In the genomic region with DNA sequence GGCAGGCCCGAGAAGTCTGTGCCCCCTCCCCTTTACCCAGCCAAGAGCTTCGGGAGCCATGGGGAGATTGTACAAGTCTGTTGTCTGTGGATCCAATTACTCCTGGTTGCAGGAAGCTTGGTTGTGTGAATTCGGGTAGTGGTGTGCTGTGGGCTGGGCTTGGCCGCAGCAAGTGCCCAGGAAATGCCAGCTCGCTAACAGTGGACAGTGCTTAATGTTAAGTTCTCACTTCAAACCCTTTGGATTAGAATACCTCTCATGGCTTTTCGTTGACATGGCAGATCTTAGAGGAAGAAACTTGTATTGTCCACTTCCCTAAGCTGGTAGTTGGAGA, we compare ENCODE assay signal across 8 mouse cellular contexts. TPM values are rescaled to one million over a fixed set of nuclear protein-coding genes. Genes with fewer than 3 reads are reported as not detected.
A peak's percentile ranks its signal among the peaks of the same experiment; 100 is the strongest.
DNase-seq lines count a peak whose midpoint lies in the region; ATAC-seq and TF ChIP-seq lines count a peak whose summit lies in the region.

No protein-coding gene starts in this region.

- 31% methylated on average over 6 of the region's 6 CpGs for WGBS in heart, embryonic 14.5 days
- WGBS in bone marrow, adult 2 months, result 2% methylated on average over 6 of the region's 6 CpGs
- WGBS in hindbrain, embryonic 16.5 days, result 22% methylated on average over 6 of the region's 6 CpGs
- WGBS in midbrain, embryonic 11.5 days, result 40% methylated on average over 6 of the region's 6 CpGs

- ATAC-seq in heart, embryonic 14.5 days (ENCODE audit: insufficient number of reproducible peaks, insufficient read depth, low FRiP score, low read depth), result no peak
- 0 out of 2 replicates have a peak, but pooled peaks have one; percentile 5 for ATAC-seq in hindbrain, embryonic 16.5 days
- ATAC-seq in midbrain, embryonic 11.5 days (ENCODE audit: low FRiP score), result no peak

- no peak for TF ChIP-seq CTCF in bone marrow, adult 2 months (IDR thresholded peaks at IDR 0.05; ENCODE audit: control insufficient read depth, insufficient read depth, low read length)

- peak overlapping the region; percentile 87 for H3K9ac ChIP-seq in heart, embryonic 14.5 days (ENCODE audit: low read length)
- H3K9ac ChIP-seq in hindbrain, embryonic 16.5 days (ENCODE audit: low read depth, low read length), result peak overlapping the region; percentile 87
- peak overlapping the region; percentile 80 for H3K9ac ChIP-seq in midbrain, embryonic 11.5 days (ENCODE audit: low read length)

- H3K9me3 ChIP-seq in heart, embryonic 14.5 days (ENCODE audit: control insufficient read depth, low read length), result no peaks in the 10 kb centered on the region
- H3K9me3 ChIP-seq in hindbrain, embryonic 16.5 days (ENCODE audit: control insufficient read depth, low read length), result no peaks in the 10 kb centered on the region
- H3K9me3 ChIP-seq in midbrain, embryonic 11.5 days (ENCODE audit: control insufficient read depth, low read length), result no peaks in the 10 kb centered on the region

- intact Hi-C loops in left cerebral cortex, postnatal 36 days (cut with DNase I), result no loop called here

- H3K4me3 ChIP-seq in heart, embryonic 14.5 days (ENCODE audit: control insufficient read depth in 1 of 2, insufficient read depth in 1 of 2, low read depth in 1 of 2, low read length in 2 of 2), result peak overlapping the region; percentile 82 to 93
- H3K4me3 ChIP-seq in bone marrow, adult 2 months (replicated peaks; ENCODE audit: control insufficient read depth, low read depth, low read length), result peak overlapping the region; percentile 90
- H3K4me3 ChIP-seq in hindbrain, embryonic 16.5 days (ENCODE audit: low read length), result peak overlapping the region; percentile 90
- peak overlapping the region; percentile 81 for H3K4me3 ChIP-seq in midbrain, embryonic 11.5 days (ENCODE audit: low read depth, low read length)

- peak overlapping the region; percentile 91 for H3K4me2 ChIP-seq in heart, embryonic 14.5 days (ENCODE audit: low read length)
- peak overlapping the region; percentile 98 for H3K4me2 ChIP-seq in hindbrain, embryonic 16.5 days (ENCODE audit: low read length)
- H3K4me2 ChIP-seq in midbrain, embryonic 11.5 days, result peak overlapping the region; percentile 73

- H3K27me3 ChIP-seq in heart, embryonic 14.5 days (ENCODE audit: control insufficient read depth, insufficient read depth, low read length), result no peaks in the 10 kb centered on the region
- no peaks in the 10 kb centered on the region for H3K27me3 ChIP-seq in hindbrain, embryonic 16.5 days (replicated peaks; ENCODE audit: control insufficient read depth, insufficient read depth, low read length)
- no peaks in the 10 kb centered on the region for H3K27me3 ChIP-seq in midbrain, embryonic 11.5 days (ENCODE audit: control insufficient read depth, insufficient read depth, low read length)

- H3K36me3 ChIP-seq in heart, embryonic 14.5 days (ENCODE audit: control insufficient read depth, insufficient read depth, low read length), result peaks cover 31% of the 10 kb centered on the region
- no peaks in the 10 kb centered on the region; the same call in 1 of the 2 replicates for H3K36me3 ChIP-seq in hindbrain, embryonic 16.5 days (ENCODE audit: control insufficient read depth, insufficient read depth, low read length)
- no peaks in the 10 kb centered on the region for H3K36me3 ChIP-seq in midbrain, embryonic 11.5 days (ENCODE audit: control insufficient read depth, insufficient read depth, low read length)

- DNase-seq in heart, adult 8-10 months (ENCODE audit: low spot score), result no peak
- no peak for DNase-seq in midbrain, embryonic 11.5 days (ENCODE audit: low spot score, missing footprints)
- DNase-seq in left cerebral cortex, postnatal 36 days (ENCODE audit: low spot score in 2 of 2), result no peak
- DNase-seq in spleen, postnatal 4 days (ENCODE audit: low spot score in 2 of 2), result no peak
- no peak for DNase-seq in retina, postnatal 1 day

- peak overlapping the region; percentile 6 to 83; a peak in 3 of 4 replicates for H3K27ac ChIP-seq in heart, embryonic 14.5 days (replicated peaks in 1 of 2; ENCODE audit: control insufficient read depth in 1 of 2, insufficient read depth in 1 of 2, low read depth in 2 of 2, low read length in 2 of 2)
- H3K27ac ChIP-seq in bone marrow, adult 2 months (ENCODE audit: control insufficient read depth, insufficient read depth, low read depth, low read length, poor library complexity), result peak overlapping the region; percentile 68; the same call in 1 of the 2 replicates
- peak overlapping the region; percentile 85 for H3K27ac ChIP-seq in hindbrain, embryonic 16.5 days (ENCODE audit: low read depth, low read length)
- no peak overlapping the region; the same call in 1 of the 2 replicates for H3K27ac ChIP-seq in midbrain, embryonic 11.5 days (ENCODE audit: low read depth, low read length)

- TF ChIP-seq POLR2A in bone marrow, adult 2 months (IDR thresholded peaks at IDR 0.05; ENCODE audit: borderline replicate concordance, control insufficient read depth, low read depth, low read length), result no peak

- peaks cover 7 to 23% of the 10 kb centered on the region in 2 experiments for H3K4me1 ChIP-seq in heart, embryonic 14.5 days (ENCODE audit: control insufficient read depth in 2 of 2, insufficient read depth in 2 of 2, low read length in 2 of 2)
- H3K4me1 ChIP-seq in bone marrow, adult 2 months (ENCODE audit: control insufficient read depth, insufficient read depth, low read length), result no peaks in the 10 kb centered on the region; the same call in 1 of the 2 replicates
- H3K4me1 ChIP-seq in hindbrain, embryonic 16.5 days (ENCODE audit: control insufficient read depth, insufficient read depth, low read depth, low read length), result peaks cover 20% of the 10 kb centered on the region
- H3K4me1 ChIP-seq in midbrain, embryonic 11.5 days (ENCODE audit: control insufficient read depth, insufficient read depth, low read length), result peaks cover 11% of the 10 kb centered on the region

RNA-seq across cellular contexts. Expression of gene Tbc1d13, which starts 0.8 kb away (rescaled TPM):
- polyA plus RNA-seq in heart, embryonic 14.5 days (2014; fragmentation: Nextera tagmentation; extraction: Ambion mirVana), result 9.0 and 9.9 TPM in 2 replicates
- total RNA-seq in heart, adult 8-10 months (2022), result 10 to 100 TPM; 14.8 to 19.9 (median 17.6) TPM
- polyA plus RNA-seq in bone marrow, adult 2 months (2011; ENCODE audit: insufficient read depth, insufficient read length, low replicate concordance, missing spikeins), result 17.1 and 27.3 TPM in 2 replicates
- polyA plus RNA-seq in hindbrain, embryonic 16.5 days (2015; fragmentation: Nextera tagmentation; extraction: Ambion mirVana), result 8.8 and 10.0 TPM in 2 replicates
- 12.1 and 13.3 TPM in 2 replicates for polyA plus RNA-seq in midbrain, embryonic 11.5 days (2014; fragmentation: Nextera tagmentation; extraction: Ambion mirVana)
- 10 to 100 TPM; 48.0 to 63.9 TPM for total RNA-seq in left cerebral cortex, postnatal 36 days (2021)

RNA-seq across cellular contexts. Expression of gene Zer1, which starts 10.0 kb away (rescaled TPM):
- 7.8 and 8.9 TPM in 2 replicates for polyA plus RNA-seq in heart, embryonic 14.5 days (2014; fragmentation: Nextera tagmentation; extraction: Ambion mirVana)
- 10 to 100 TPM; 24.9 to 27.6 (median 25.8) TPM for total RNA-seq in heart, adult 8-10 months (2022)
- 12.3 and 24.8 TPM in 2 replicates for polyA plus RNA-seq in bone marrow, adult 2 months (2011; ENCODE audit: insufficient read depth, insufficient read length, low replicate concordance, missing spikeins)
- 10.4 and 11.3 TPM in 2 replicates for polyA plus RNA-seq in hindbrain, embryonic 16.5 days (2015; fragmentation: Nextera tagmentation; extraction: Ambion mirVana)
- polyA plus RNA-seq in midbrain, embryonic 11.5 days (2014; fragmentation: Nextera tagmentation; extraction: Ambion mirVana), result 5.1 and 6.0 TPM in 2 replicates
- total RNA-seq in left cerebral cortex, postnatal 36 days (2021), result 100 to 1,000 TPM; 154 to 161 TPM

RNA-seq across cellular contexts. Expression of gene Endog, which starts 36.9 kb away (rescaled TPM):
- 40.3 and 43.2 TPM in 2 replicates for polyA plus RNA-seq in heart, embryonic 14.5 days (2014; fragmentation: Nextera tagmentation; extraction: Ambion mirVana)
- 100 to 1,000 TPM in 1 of 4 experiments, 10 to 100 TPM in 3; 93.9 to 101 (median 96.8) TPM for total RNA-seq in heart, adult 8-10 months (2022)
- polyA plus RNA-seq in bone marrow, adult 2 months (2011; ENCODE audit: insufficient read depth, insufficient read length, low replicate concordance, missing spikeins), result 4.6 and 8.6 TPM in 2 replicates
- 24.0 and 29.2 TPM in 2 replicates for polyA plus RNA-seq in hindbrain, embryonic 16.5 days (2015; fragmentation: Nextera tagmentation; extraction: Ambion mirVana)
- 11.6 and 13.7 TPM in 2 replicates for polyA plus RNA-seq in midbrain, embryonic 11.5 days (2014; fragmentation: Nextera tagmentation; extraction: Ambion mirVana)
- 10 to 100 TPM; 19.3 to 25.0 TPM for total RNA-seq in left cerebral cortex, postnatal 36 days (2021)

RNA-seq across cellular contexts. Expression of gene Zdhhc12, which starts 40.9 kb away (rescaled TPM):
- 28.2 and 38.5 TPM in 2 replicates for polyA plus RNA-seq in heart, embryonic 14.5 days (2014; fragmentation: Nextera tagmentation; extraction: Ambion mirVana)
- total RNA-seq in heart, adult 8-10 months (2022), result 1 to 10 TPM; 2.3 to 4.1 (median 3.6) TPM
- polyA plus RNA-seq in bone marrow, adult 2 months (2011; ENCODE audit: insufficient read depth, insufficient read length, low replicate concordance, missing spikeins), result 7.0 and 17.4 TPM in 2 replicates
- 31.3 and 32.2 TPM in 2 replicates for polyA plus RNA-seq in hindbrain, embryonic 16.5 days (2015; fragmentation: Nextera tagmentation; extraction: Ambion mirVana)
- 28.0 and 30.6 TPM in 2 replicates for polyA plus RNA-seq in midbrain, embryonic 11.5 days (2014; fragmentation: Nextera tagmentation; extraction: Ambion mirVana)
- 1 to 10 TPM; 7.2 to 8.6 TPM for total RNA-seq in left cerebral cortex, postnatal 36 days (2021)

RNA-seq across cellular contexts. Expression of gene Spout1, which starts 43.9 kb away (rescaled TPM):
- polyA plus RNA-seq in heart, embryonic 14.5 days (2014; fragmentation: Nextera tagmentation; extraction: Ambion mirVana), result 24.7 and 28.0 TPM in 2 replicates
- total RNA-seq in heart, adult 8-10 months (2022), result 1 to 10 TPM; 5.3 to 6.3 (median 6.0) TPM
- 11.0 and 24.6 TPM in 2 replicates for polyA plus RNA-seq in bone marrow, adult 2 months (2011; ENCODE audit: insufficient read depth, insufficient read length, low replicate concordance, missing spikeins)
- 71.2 and 72.4 TPM in 2 replicates for polyA plus RNA-seq in hindbrain, embryonic 16.5 days (2015; fragmentation: Nextera tagmentation; extraction: Ambion mirVana)
- polyA plus RNA-seq in midbrain, embryonic 11.5 days (2014; fragmentation: Nextera tagmentation; extraction: Ambion mirVana), result 65.0 and 69.8 TPM in 2 replicates
- 10 to 100 TPM; 36.8 to 37.4 TPM for total RNA-seq in left cerebral cortex, postnatal 36 days (2021)
